Mouse (Mus musculus) heart, embryonic 16.5 days (tissue): ENCODE results near the gene Abcg1. TPM values are rescaled to one million over a fixed set of nuclear protein-coding genes. Genes with fewer than 3 reads are reported as not detected.

ENCODE experiments used
- ATAC-seq: fragments of 200-750 bp; cut with Nextera tagmentation; replicated peaks from 2 replicates; pipeline ENCODE4 v1.8.0; 2017; ENCODE audit warnings: moderate number of reproducible peaks; ENCODE audit not compliant: insufficient read depth, low FRiP score; ENCODE audit errors: extremely low read depth
- H3K27ac ChIP-seq: fragments of 300-500 bp; sonication (generic); 2 replicates; pipeline ENCODE4 v1.5.1; 2014; ENCODE audit warnings: mild to moderate bottlenecking, low read length, control low read depth, moderate library complexity
- H3K27me3 ChIP-seq: fragments of 300-500 bp; sonication (generic); 2 replicates; pipeline ENCODE4 v1.6.1; 2014; ENCODE audit warnings: low read length, mixed read lengths; ENCODE audit not compliant: control insufficient read depth, insufficient read depth
- H3K36me3 ChIP-seq: fragments of 300-500 bp; sonication (generic); 2 replicates; pipeline ENCODE4 v1.6.1; 2014; ENCODE audit not compliant: control insufficient read depth, insufficient read depth
- H3K4me1 ChIP-seq: fragments of 300-500 bp; sonication (generic); 2 replicates; pipeline ENCODE4 v1.6.1; 2014; ENCODE audit warnings: low read length, mixed read lengths; ENCODE audit not compliant: control insufficient read depth, insufficient read depth
- H3K4me2 ChIP-seq: fragments of 300-500 bp; sonication (generic); 2 replicates; pipeline ENCODE4 v1.6.1; 2014; ENCODE audit warnings: low read depth, mild to moderate bottlenecking, control low read depth, low read length
- H3K4me3 ChIP-seq: fragments of 300-500 bp; sonication (generic); 2 replicates; pipeline ENCODE4 v1.5.1; 2014; ENCODE audit warnings: mild to moderate bottlenecking, control low read depth, low read length
- H3K9ac ChIP-seq: fragments of 300-500 bp; sonication (generic); 2 replicates; pipeline ENCODE4 v1.6.1; 2014; ENCODE audit warnings: low read length, control low read depth
- H3K9me3 ChIP-seq: fragments of 300-500 bp; sonication (generic); replicated peaks from 2 replicates; pipeline ENCODE4 v1.6.1; 2016; ENCODE audit warnings: low read length; ENCODE audit not compliant: control insufficient read depth
- WGBS: fragments of 180-500 bp; shearing (Covaris S2); extraction: QIAGEN DNeasy Blood & Tissue Kit; methylation state at CpG from one replicate; pipeline ENCODE4 v1.1.7; 2014; 5-methylcytosine and 5-hydroxymethylcytosine counted together
- polyA plus RNA-seq: library from polyadenylated mRNA; unstranded; fragments of >200 nt; fragmentation: Nextera tagmentation; extraction: Ambion mirVana; gene quantifications from 2 replicates; pipeline ENCODE4 v1.2.1, GENCODE M21; 2015

Gene Abcg1
- polyA plus RNA-seq, 1 experiment from 2014 or later: 15.6 TPM

DNA sequence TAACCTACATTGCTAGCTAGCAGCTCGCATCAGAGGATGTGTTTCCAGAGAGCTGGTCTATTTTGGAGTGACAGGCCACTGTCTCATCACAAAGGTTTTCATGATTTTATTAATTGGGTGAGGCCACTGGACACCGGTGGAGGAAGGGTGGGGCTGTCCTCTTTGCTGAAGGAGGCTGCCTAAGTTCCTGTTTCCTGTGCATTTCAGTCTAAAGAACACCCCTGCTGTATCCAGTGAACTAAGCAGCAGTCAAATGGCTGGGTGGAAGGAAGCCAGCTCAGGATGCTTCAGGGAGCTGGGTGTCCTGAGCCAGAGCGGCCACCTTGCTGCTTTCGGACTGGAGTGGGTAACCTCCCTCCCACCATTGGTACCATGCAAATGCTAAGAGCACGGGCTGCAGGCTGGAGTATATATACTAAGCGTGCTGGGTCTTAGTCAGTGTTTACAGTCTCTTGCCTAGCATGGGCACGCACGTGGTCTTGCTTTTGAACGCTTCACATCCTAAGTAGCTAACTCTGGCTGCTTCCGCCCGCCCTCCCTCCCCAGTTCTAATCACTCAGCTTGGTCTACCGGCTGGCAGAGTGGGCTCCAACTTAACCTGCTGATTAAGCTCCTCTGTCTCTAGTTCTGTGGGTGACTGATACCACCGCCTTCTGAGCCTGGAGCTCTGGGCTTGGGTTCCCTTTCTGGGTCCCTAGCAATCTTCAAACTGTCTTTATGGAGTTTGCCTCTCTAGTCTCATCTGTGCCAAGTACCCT is 3.3 kb downstream of the Abcg1 start:
- Histone ChIP-seq H3K4me3 (no peak overlapping the region), H3K36me3 (no peaks in the 10 kb centered on the region; the same call in 1 of the 2 replicates), H3K4me2 (peak overlapping the region; percentile 97), H3K9ac (no peak overlapping the region), H3K27me3 (no peaks in the 10 kb centered on the region), H3K9me3 (no peaks in the 10 kb centered on the region), H3K4me1 (peaks cover 31% of the 10 kb centered on the region), H3K27ac (peak overlapping the region; percentile 81)
- peak; percentile 47; the same call in 1 of the 2 replicates for ATAC-seq
- 52% methylated on average over 13 of the region's 13 CpGs for WGBS

DNA sequence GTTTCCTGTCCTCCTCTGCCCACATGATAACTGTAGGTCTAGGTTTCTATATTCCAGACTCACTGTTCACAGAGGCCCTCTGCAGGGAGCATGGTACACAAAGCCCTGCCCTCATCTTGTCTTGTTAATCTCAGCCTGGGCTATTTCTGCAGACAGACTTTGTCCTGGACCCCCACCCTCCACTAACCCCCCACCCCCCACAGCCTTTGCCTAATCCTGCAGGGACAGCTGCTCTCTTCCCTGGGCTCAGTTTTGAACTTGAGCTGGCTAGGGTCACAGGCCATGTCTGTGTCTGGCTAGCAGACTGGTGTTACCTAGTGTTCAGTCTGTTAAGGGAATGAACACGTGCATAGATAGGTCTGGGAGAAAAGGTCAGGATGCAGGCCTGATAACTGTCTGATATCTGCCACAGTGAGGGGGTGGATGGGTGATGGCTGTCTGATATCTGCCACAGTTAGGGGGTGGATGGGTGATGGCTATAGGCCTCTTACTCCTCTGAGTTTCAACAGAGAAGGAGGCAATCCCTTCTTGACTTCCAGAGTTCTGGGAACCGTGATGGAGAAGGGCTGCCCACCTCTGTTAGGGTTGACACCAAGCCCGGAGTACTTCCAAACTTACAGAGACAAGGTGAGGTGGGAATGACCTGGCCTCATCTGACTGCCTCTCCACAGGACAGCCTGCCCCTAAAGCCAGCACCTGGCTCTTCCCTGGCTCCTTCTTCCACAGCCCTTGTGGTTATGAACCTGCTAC is 4.0 kb downstream of the Abcg1 start:
- peak overlapping the region; percentile 97; the same call in 1 of the 2 replicates for H3K4me2 ChIP-seq
- no peak overlapping the region for H3K4me3 ChIP-seq
- no peaks in the 10 kb centered on the region for H3K27me3 ChIP-seq
- H3K27ac ChIP-seq: peak overlapping the region; percentile 81
- peaks cover 31% of the 10 kb centered on the region for H3K4me1 ChIP-seq
- 62% methylated on average over 3 of the region's 3 CpGs for WGBS
- H3K9ac ChIP-seq: no peak overlapping the region
- no peak for ATAC-seq
- no peaks in the 10 kb centered on the region for H3K9me3 ChIP-seq
- H3K36me3 ChIP-seq: no peaks in the 10 kb centered on the region; the same call in 1 of the 2 replicates

DNA sequence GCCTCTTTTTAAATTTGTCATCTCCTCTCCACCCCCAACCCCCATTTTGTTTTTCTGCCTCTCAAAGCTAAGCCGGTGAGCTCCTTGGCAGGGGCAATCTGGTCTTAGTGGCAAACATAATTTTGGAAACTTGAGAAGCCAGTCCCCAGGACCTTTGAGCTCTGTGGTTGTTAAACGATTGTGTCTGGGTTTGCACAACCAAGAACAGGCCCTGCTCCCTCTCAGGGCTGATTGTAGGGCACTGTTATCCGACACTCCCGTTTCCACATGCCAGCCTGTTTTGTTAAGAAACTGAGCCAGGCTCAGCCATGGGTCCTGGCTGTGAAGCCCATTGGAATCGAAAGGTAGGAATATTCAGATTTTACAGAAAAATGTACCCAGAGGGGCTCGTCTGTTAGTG is 8.6 kb downstream of the Abcg1 start:
- no peak for ATAC-seq
- Histone ChIP-seq H3K4me1 (peaks cover 24% of the 10 kb centered on the region), H3K9ac (no peak overlapping the region), H3K27ac (no peak overlapping the region), H3K36me3 (no peaks in the 10 kb centered on the region; the same call in 1 of the 2 replicates), H3K27me3 (no peaks in the 10 kb centered on the region), H3K4me2 (no peak overlapping the region), H3K9me3 (no peaks in the 10 kb centered on the region), H3K4me3 (no peak overlapping the region)
- 73% methylated on average over 6 of the region's 6 CpGs for WGBS

DNA sequence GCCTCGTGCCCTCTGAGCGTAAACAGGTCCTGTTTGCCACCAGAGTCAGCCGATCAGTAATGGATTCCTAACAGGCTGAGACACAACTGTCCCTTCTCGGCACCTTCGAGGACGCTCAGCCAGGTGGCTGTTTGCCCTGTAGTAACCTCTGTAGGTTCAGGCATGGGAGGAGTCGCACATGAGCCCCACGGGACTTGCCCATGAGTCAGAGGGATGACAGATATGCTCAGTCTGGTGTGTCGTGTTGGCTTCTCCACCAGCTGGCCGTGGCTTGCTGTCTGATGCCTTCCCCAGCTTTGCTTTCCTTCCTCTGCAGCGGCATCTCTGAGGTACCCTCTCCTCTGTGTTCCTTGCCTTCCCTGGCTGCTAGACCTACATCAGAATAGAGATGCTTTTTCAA is 9.6 kb downstream of the Abcg1 start:
- no peak overlapping the region for H3K4me2 ChIP-seq
- no peaks in the 10 kb centered on the region for H3K27me3 ChIP-seq
- H3K4me1 ChIP-seq: peaks cover 27% of the 10 kb centered on the region
- ATAC-seq: peak; percentile 55
- H3K27ac ChIP-seq: no peak overlapping the region
- no peaks in the 10 kb centered on the region; the same call in 1 of the 2 replicates for H3K36me3 ChIP-seq
- no peaks in the 10 kb centered on the region for H3K9me3 ChIP-seq
- H3K9ac ChIP-seq: no peak overlapping the region
- no peak overlapping the region for H3K4me3 ChIP-seq
- 62% methylated on average over 11 of the region's 11 CpGs for WGBS

DNA sequence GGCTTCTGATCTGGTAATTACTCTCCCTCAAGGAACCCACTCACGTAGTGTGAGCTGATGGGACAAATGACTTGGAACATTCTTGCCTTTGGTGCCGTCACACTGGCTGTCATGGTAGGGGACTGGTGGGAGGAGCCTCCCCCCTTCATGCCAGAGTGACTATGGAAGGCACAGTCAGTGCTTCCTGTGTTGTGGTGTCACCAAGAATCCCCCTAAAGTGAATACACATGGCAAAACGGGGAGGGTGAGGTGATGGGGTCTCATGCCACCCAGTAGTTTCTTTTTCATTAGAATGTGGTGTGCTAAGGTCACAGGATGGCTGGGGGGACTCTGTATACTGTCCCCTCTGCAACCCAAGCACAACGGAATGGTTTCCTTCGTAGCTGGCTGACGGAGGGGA is 11.6 kb downstream of the Abcg1 start:
- H3K9ac ChIP-seq: no peak overlapping the region
- no peak overlapping the region for H3K4me3 ChIP-seq
- 80% methylated on average over 6 of the region's 6 CpGs for WGBS
- H3K4me2 ChIP-seq: no peak overlapping the region
- peaks cover 48% of the 10 kb centered on the region for H3K4me1 ChIP-seq
- no peak overlapping the region for H3K27ac ChIP-seq
- H3K36me3 ChIP-seq: no peaks in the 10 kb centered on the region; the same call in 1 of the 2 replicates
- no peaks in the 10 kb centered on the region for H3K27me3 ChIP-seq
- no peaks in the 10 kb centered on the region for H3K9me3 ChIP-seq
- ATAC-seq: no peak

DNA sequence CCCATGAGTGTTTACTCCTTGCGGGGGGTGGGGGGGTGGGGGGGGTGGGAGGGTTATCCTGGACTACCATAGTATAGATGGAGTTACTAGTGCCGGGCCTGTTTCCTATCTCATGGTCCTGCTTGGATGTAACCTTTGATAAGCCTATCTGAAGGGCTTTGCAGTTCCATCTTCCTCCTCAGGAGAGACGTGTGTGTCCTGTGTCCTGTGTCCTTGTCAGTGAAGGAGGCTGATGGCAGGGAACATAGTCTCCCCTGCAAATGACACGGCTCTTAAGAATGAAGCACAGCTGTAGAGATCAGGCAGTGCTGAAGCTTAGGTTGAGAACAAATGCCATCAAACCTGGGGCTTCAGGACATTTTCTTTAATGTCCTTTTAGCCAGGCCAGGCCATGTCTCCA is 12.4 kb downstream of the Abcg1 start:
- no peak overlapping the region for H3K4me2 ChIP-seq
- no peak overlapping the region for H3K4me3 ChIP-seq
- H3K9ac ChIP-seq: no peak overlapping the region
- peak overlapping the region; percentile 75; the same call in 1 of the 2 replicates for H3K27ac ChIP-seq
- 54% methylated on average over 4 of the region's 4 CpGs for WGBS
- no peaks in the 10 kb centered on the region for H3K9me3 ChIP-seq
- H3K4me1 ChIP-seq: peaks cover 52% of the 10 kb centered on the region
- no peaks in the 10 kb centered on the region for H3K36me3 ChIP-seq
- H3K27me3 ChIP-seq: no peaks in the 10 kb centered on the region
- ATAC-seq: no peak

DNA sequence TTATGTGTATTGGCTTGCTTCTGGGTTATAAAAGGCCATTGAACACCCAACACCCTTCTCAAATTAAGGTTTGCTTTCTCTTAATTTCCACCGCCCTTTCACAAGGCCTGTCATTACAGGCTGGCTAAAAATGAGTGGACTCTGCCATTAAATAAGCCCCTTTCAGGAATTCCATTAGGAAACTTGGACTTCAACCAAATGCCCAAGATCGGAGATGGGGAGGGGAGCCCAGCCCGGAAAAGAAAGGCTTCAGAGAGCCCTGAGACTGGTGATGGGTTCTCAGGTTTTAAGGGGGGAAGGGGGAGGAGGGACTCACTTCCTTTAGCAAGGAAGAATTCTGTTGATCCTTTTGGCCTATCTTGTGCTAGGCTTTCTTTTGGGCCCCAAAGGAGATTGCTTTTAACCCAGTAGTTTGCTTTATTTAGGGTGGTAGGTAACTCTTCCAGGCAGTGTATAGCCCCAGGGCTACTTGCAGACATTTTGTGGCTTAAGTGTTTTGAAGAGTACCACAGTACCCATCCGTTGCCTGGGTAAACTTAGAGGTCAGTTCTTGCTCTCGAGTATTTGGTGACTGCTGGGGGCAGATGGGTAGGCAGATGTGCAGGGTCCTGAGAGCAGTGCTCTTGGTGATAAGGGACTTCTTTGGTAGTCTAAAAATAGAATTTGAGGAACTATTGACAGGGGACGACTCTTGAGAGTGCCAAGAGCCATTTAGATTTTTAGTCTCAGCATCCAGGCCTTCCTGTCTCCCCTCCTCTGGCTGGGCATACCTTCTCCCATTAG is 13.1 kb downstream of the Abcg1 start:
- Histone ChIP-seq H3K4me1 (peaks cover 60% of the 10 kb centered on the region), H3K9me3 (no peaks in the 10 kb centered on the region), H3K27ac (peak overlapping the region; percentile 75), H3K4me3 (no peak overlapping the region), H3K36me3 (no peaks in the 10 kb centered on the region), H3K27me3 (no peaks in the 10 kb centered on the region), H3K4me2 (peak overlapping the region; percentile 28), H3K9ac (peak overlapping the region; percentile 37; the same call in 1 of the 2 replicates)
- ATAC-seq: no peak
- 35% methylated on average over 6 of the region's 6 CpGs for WGBS

DNA sequence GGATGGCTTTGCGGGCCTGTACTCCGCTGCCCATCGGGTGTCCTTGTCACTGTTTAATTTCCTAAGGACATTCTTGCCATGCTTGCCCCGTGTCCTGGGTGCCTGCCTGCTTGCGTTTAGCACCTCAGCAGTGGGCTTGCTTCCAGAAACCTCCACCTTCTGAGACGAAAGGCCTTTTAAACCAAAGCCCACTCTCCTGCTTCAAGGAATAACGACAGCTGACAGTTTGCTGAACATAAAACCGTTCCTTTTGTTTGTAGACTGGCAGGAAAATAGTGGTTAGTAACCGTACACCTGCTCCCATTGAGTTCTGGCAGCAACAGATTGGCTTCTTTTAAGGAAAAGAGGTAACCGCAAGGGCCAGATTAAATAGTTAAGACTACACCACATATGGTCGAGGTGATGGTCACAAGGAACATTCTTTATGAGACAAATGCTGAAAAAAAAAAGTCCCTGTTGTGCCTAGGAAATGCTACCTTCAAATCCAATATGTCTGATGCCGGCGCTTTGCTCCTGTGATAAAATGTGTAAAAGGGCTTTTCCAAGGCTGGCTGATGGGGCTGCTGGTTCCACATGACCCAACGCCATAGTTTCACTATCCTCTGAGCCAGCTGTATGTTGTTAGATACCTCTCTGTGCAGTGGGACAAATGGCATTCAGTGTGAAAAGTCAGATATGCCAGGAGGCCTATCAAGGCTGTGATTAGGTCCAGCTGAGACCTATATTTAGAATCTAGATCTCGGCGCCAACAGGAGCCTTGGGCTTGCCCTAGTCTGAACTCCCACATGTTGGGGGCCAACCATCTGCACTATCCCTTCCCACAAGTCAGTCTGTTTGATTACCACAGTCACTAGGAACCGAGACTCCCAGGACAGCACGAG is 14.2 kb downstream of the Abcg1 start:
- whole genome bisulfite sequencing: 27% methylated on average over 18 of the region's 18 CpGs
- H3K27ac ChIP-seq: peak overlapping the region; percentile 75
- no peaks in the 10 kb centered on the region for H3K9me3 ChIP-seq
- no peak overlapping the region for H3K4me3 ChIP-seq
- peak overlapping the region; percentile 37; the same call in 1 of the 2 replicates for H3K9ac ChIP-seq
- ATAC-seq: peak; percentile 60
- H3K27me3 ChIP-seq: no peaks in the 10 kb centered on the region
- H3K4me1 ChIP-seq: peaks cover 61% of the 10 kb centered on the region
- H3K36me3 ChIP-seq: no peaks in the 10 kb centered on the region
- peak overlapping the region; percentile 28 for H3K4me2 ChIP-seq
